Mouse (Mus musculus): ENCODE results near the gene Piezo1. TPM values are rescaled to one million over a fixed set of nuclear protein-coding genes. Genes with fewer than 3 reads are reported as not detected.
A peak's percentile ranks its signal among the peaks of the same experiment; 100 is the strongest.
"Not testable (repeated sequence)": the region's sequence is repeated elsewhere in the genome, so short reads cannot be mapped to it uniquely, and the experiment has no call there.

Gene Piezo1
- polyA plus RNA-seq, 1 experiment from 2014 or later, result 11.9 TPM

DNA sequence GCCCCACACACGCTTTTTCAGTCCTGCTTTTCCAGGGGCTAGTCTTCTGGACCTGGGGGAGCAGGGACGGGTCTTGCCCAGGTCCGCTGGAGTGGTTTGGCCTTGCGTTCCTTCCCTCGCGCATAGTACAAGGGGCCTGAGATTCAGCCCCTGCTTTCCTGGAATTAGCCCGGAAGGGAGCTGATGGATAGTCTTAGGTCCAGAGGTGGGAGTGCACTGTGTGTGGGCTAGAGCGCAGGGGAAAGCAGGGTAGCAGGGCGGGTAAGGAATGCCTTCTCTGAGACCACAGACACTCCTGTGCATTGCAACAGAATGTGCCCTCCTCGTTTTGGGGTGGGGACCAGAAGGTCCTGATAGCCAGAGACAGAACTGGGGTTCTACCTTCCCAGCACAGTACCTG, 26.0 kb upstream of the Piezo1 start:
- no peaks in the 10 kb centered on the region for H3K9me3 ChIP-seq
- peak overlapping the region; percentile 70 for H3K4me3 ChIP-seq (replicated peaks)
- peak overlapping the region; percentile 83 for H3K27ac ChIP-seq
- peaks cover 63% of the 10 kb centered on the region for H3K4me1 ChIP-seq (replicated peaks)
- peaks cover 31% of the 10 kb centered on the region for H3K36me3 ChIP-seq
- 35% methylated on average over 10 of the region's 10 CpGs for WGBS
- no peak for ATAC-seq (ENCODE audit: insufficient number of reproducible peaks, insufficient read depth, low FRiP score, low TSS enrichment, low read depth)
- H3K4me2 ChIP-seq, result peak overlapping the region; percentile 87
- H3K9ac ChIP-seq (replicated peaks), result peak overlapping the region; percentile 52
- H3K27me3 ChIP-seq, result no peaks in the 10 kb centered on the region

DNA sequence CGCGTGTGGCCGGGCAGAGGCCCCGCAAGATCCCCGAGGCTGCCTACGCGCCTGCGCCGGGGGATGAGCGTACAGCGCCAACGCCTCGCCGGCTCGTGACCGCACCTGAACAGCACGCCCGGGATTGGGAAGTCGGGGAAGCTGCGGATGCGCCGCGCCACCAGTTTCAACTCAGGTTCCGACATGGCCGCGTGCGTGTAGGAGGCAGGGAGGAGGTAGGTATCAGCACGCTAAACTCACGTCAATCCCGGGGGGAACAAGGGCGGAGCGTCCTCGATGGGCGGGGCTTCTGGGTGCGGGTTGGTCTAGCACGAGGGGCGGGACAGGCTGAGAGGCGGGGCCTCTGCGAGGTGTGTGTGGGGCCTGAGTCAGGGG, 25.5 kb upstream of the Piezo1 start, which contains the start of gene Aprt:
Gene Aprt, minus strand, starts transcription at position 262 of the 375 bp plus-strand sequence.
- H3K36me3 ChIP-seq, result peaks cover 36% of the 10 kb centered on the region
- under 1% methylated on average over 38 of the region's 39 CpGs for WGBS
- H3K27me3 ChIP-seq, result no peaks in the 10 kb centered on the region
- H3K4me2 ChIP-seq, result peak within 1 kb of the TSS; percentile 87
- peaks cover 63% of the 10 kb centered on the region for H3K4me1 ChIP-seq (replicated peaks)
- peak; percentile 81 for ATAC-seq (ENCODE audit: insufficient number of reproducible peaks, insufficient read depth, low FRiP score, low TSS enrichment, low read depth)
- peak within 1 kb of the TSS; percentile 70 for H3K4me3 ChIP-seq (replicated peaks)
- H3K9ac ChIP-seq (replicated peaks), result peak within 1 kb of the TSS; percentile 88
- no peaks in the 10 kb centered on the region for H3K9me3 ChIP-seq
- peak within 1 kb of the TSS; percentile 83 for H3K27ac ChIP-seq

DNA sequence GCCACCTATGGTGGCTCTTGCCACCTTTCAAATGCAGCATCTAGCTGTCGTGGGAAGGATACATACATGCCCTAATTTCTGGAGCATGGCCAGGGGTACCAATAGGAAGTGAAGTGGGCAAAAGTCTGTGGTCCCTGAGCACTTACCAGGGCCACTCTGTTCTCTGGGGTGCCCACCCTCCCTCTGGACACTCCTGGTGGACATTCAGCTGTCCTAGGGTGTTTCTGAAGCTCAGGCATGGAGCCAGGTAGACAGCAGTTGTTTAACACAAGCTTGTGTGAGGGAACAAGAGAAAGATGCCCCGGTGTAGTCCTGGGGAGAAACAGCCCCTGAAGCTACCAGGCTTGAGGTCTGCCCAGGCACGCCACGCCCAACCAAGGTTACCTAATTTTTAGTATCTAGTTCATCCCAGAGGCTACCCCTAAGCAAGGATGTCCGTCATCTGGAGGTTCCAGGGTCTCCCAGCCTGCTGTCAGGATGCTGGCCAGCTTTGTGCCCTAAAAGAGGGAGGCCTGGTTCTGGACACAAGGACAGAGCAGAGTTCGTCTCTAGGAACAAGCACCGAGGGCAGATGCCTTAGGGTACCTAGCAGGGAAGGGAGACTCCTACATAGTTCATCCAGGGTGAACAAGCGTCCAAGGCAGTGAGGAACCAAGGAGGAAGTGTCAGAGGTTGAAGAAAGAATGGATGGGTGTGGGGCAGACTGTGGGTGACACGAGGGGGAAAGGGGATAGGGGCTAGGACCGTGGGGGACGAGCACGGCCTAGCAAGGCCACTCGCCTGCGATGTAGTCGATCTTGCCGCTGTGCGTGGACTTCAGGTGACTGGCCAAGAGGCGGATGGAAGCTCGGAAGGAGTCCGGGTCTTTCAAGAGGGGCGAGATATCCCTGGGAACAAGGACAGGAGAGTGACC, 24.9 kb upstream of the Piezo1 start:
- peak; percentile 1; the same call in 1 of the 2 replicates for ATAC-seq (ENCODE audit: insufficient number of reproducible peaks, insufficient read depth, low FRiP score, low TSS enrichment, low read depth)
- H3K27me3 ChIP-seq, result no peaks in the 10 kb centered on the region
- H3K9ac ChIP-seq (replicated peaks), result peak overlapping the region; percentile 88
- H3K27ac ChIP-seq, result peak overlapping the region; percentile 80
- peaks cover 59% of the 10 kb centered on the region for H3K4me1 ChIP-seq (replicated peaks)
- H3K9me3 ChIP-seq, result no peaks in the 10 kb centered on the region
- H3K4me3 ChIP-seq (replicated peaks), result peak overlapping the region; percentile 70
- peaks cover 42% of the 10 kb centered on the region for H3K36me3 ChIP-seq
- H3K4me2 ChIP-seq, result peak overlapping the region; percentile 87
- 20% methylated on average over 21 of the region's 21 CpGs for WGBS

- Histone ChIP-seq H3K9ac (replicated peaks) (0 out of 2 replicates have a peak overlapping the region, but pooled peaks have one; percentile 23), H3K4me1 (replicated peaks) (peaks cover 52% of the 10 kb centered on the region), H3K27ac (no peak overlapping the region), H3K27me3 (no peaks in the 10 kb centered on the region), H3K4me3 (replicated peaks) (peak overlapping the region; percentile 70), H3K9me3 (no peaks in the 10 kb centered on the region), H3K4me2 (peak overlapping the region; percentile 87), H3K36me3 (peaks cover 49% of the 10 kb centered on the region)
- WGBS, result 76% methylated on average over 8 of the region's 8 CpGs
- no peak for ATAC-seq (ENCODE audit: insufficient number of reproducible peaks, insufficient read depth, low FRiP score, low TSS enrichment, low read depth)
Observed at GRCm38 (mm10) chr8:122575286-122575685, 24.2 kb upstream of the Piezo1 start.

GRCm38 (mm10) chr8:122574667-122575251, 23.6 kb upstream of the Piezo1 start:
- H3K9me3 ChIP-seq, result no peaks in the 10 kb centered on the region
- H3K4me2 ChIP-seq, result peak overlapping the region; percentile 87
- H3K4me1 ChIP-seq (replicated peaks), result peaks cover 49% of the 10 kb centered on the region
- ATAC-seq (ENCODE audit: insufficient number of reproducible peaks, insufficient read depth, low FRiP score, low TSS enrichment, low read depth), result no peak
- H3K27me3 ChIP-seq, result no peaks in the 10 kb centered on the region
- H3K27ac ChIP-seq, result 0 out of 2 replicates have a peak overlapping the region, but pooled peaks have one; percentile 8
- 44% methylated on average over 10 of the region's 10 CpGs for WGBS
- H3K36me3 ChIP-seq, result peaks cover 55% of the 10 kb centered on the region
- peak overlapping the region; percentile 70; the same call in 1 of the 2 replicates for H3K4me3 ChIP-seq (replicated peaks)
- 0 out of 2 replicates have a peak overlapping the region, but pooled peaks have one; percentile 18 for H3K9ac ChIP-seq (replicated peaks)

DNA sequence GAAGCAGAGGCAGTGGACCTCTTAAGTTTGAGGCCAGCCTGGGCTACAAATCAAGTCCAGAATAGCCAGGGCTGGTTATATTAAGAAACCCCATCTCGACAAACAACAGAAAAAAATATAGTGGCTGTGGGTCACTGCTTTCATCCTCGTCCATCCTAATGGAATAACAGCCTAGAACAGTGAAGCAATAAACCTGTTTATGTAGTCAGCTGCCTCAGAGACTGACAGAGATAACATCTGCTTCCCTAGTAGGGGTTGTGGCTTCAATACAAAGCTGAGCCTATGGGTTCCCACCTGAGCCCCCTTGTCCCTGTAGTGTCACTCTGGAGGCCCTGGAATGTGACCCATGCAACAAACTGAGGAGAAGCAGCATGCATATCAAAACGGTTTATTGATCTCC, 23.1 kb upstream of the Piezo1 start:
- 0 out of 2 replicates have a peak overlapping the region, but pooled peaks have one; percentile 8 for H3K27ac ChIP-seq
- ATAC-seq (ENCODE audit: insufficient number of reproducible peaks, insufficient read depth, low FRiP score, low TSS enrichment, low read depth), result no peak
- H3K9me3 ChIP-seq, result no peaks in the 10 kb centered on the region
- H3K4me3 ChIP-seq (replicated peaks), result no peak overlapping the region
- H3K4me2 ChIP-seq, result no peak overlapping the region
- H3K36me3 ChIP-seq, result peaks cover 59% of the 10 kb centered on the region
- no peaks in the 10 kb centered on the region for H3K27me3 ChIP-seq
- 50% methylated on average over 3 of the region's 3 CpGs for WGBS
- 0 out of 2 replicates have a peak overlapping the region, but pooled peaks have one; percentile 18 for H3K9ac ChIP-seq (replicated peaks)
- H3K4me1 ChIP-seq (replicated peaks), result peaks cover 49% of the 10 kb centered on the region

- H3K4me3 ChIP-seq (replicated peaks), result no peak overlapping the region
- 0 out of 2 replicates have a peak overlapping the region, but pooled peaks have one; percentile 13 for H3K27ac ChIP-seq
Observed at GRCm38 (mm10) chr8:122573577-122573976, 22.4 kb upstream of the Piezo1 start.

GRCm38 (mm10) chr8:122573176-122573575, 22.0 kb upstream of the Piezo1 start:
- H3K9me3 ChIP-seq; ATAC-seq (ENCODE audit: insufficient number of reproducible peaks, insufficient read depth, low FRiP score, low TSS enrichment, low read depth); H3K9ac ChIP-seq (replicated peaks); H3K27me3 ChIP-seq; H3K4me3 ChIP-seq (replicated peaks); H3K4me2 ChIP-seq: not testable (repeated sequence)
- WGBS, result 52% methylated on average over 4 of the region's 4 CpGs
- peaks cover 63% of the 10 kb centered on the region for H3K36me3 ChIP-seq
- H3K27ac ChIP-seq, result 0 out of 2 replicates have a peak overlapping the region, but pooled peaks have one; percentile 13
- H3K4me1 ChIP-seq (replicated peaks), result peaks cover 45% of the 10 kb centered on the region

More at GRCm38 (mm10) chr8:122573577-122573976, 22.4 kb upstream of the Piezo1 start:
- Histone ChIP-seq H3K9ac (replicated peaks) (no peak overlapping the region), H3K4me2 (no peak overlapping the region), H3K4me1 (replicated peaks) (peaks cover 48% of the 10 kb centered on the region), H3K36me3 (peaks cover 63% of the 10 kb centered on the region), H3K9me3 (no peaks in the 10 kb centered on the region), H3K27me3 (no peaks in the 10 kb centered on the region)
- ATAC-seq (ENCODE audit: insufficient number of reproducible peaks, insufficient read depth, low FRiP score, low TSS enrichment, low read depth), result no peak
- 62% methylated on average over 9 of the region's 9 CpGs for WGBS

DNA sequence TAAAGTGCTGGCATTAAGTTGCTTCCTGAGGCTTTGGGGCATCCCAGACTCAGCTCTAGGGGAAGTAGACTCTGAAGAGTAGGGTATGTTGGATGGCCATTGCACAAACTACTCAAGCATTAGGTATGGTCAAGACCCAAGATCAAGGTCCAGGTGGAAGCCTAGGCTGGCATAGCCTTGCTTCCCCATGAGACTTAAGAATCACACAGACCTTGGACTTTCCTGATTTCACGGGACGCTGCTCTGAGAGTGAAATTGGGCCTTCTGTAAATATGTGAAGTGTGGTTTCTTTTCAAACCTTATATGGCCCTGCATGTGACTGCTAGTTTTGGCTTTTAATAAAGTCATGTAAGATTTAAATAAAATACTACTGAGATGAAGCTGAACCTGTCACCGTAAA, 21.6 kb upstream of the Piezo1 start:
- 94% methylated on average over 3 of the region's 3 CpGs for WGBS
- peaks cover 63% of the 10 kb centered on the region for H3K36me3 ChIP-seq
- H3K9ac ChIP-seq (replicated peaks), result no peak overlapping the region
- no peak overlapping the region for H3K4me2 ChIP-seq
- no peak for ATAC-seq (ENCODE audit: insufficient number of reproducible peaks, insufficient read depth, low FRiP score, low TSS enrichment, low read depth)
- H3K4me1 ChIP-seq (replicated peaks), result peaks cover 45% of the 10 kb centered on the region
- H3K27me3 ChIP-seq, result no peaks in the 10 kb centered on the region
- H3K27ac ChIP-seq, result no peak overlapping the region
- H3K9me3 ChIP-seq, result no peaks in the 10 kb centered on the region
- no peak overlapping the region for H3K4me3 ChIP-seq (replicated peaks)

DNA sequence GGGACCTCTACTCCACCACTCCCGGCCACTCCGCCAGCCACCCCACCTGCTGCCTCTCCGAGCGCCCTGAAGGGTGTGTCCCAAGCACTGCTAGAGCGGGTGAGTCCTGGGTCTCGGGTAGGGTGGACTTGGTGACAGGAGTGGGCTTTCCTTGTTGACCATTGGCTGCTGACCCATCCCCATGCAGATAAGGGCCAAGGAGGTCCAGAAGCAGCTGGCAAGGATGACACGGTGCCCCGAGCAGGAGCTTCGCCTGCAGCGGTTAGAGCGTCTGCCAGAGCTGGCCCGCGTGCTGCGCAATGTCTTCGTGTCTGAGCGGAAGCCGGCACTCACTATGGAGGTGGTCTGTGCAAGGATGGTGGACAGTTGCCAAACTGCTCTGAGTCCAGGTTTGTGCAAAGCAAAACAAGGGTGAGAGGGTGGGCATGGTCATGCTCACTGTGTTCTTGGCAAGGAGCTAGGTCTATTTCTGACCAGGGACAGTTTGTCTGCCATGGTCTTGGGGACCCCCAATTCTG, 20.7 kb upstream of the Piezo1 start:
- Histone ChIP-seq H3K4me3 (replicated peaks) (no peak overlapping the region), H3K4me1 (replicated peaks) (peaks cover 43% of the 10 kb centered on the region), H3K4me2 (no peak overlapping the region), H3K9me3 (no peaks in the 10 kb centered on the region), H3K36me3 (peaks cover 63% of the 10 kb centered on the region), H3K27ac (no peak overlapping the region), H3K27me3 (no peaks in the 10 kb centered on the region), H3K9ac (replicated peaks) (0 out of 2 replicates have a peak overlapping the region, but pooled peaks have one; percentile 18)
- 94% methylated on average over 17 of the region's 17 CpGs for WGBS
- ATAC-seq (ENCODE audit: insufficient number of reproducible peaks, insufficient read depth, low FRiP score, low TSS enrichment, low read depth), result no peak

- H3K9ac ChIP-seq (replicated peaks), result no peak overlapping the region
- no peak overlapping the region for H3K4me3 ChIP-seq (replicated peaks)
Observed at GRCm38 (mm10) chr8:122571153-122571552, 20.0 kb upstream of the Piezo1 start.

More at GRCm38 (mm10) chr8:122571153-122571552, 20.0 kb upstream of the Piezo1 start:
- 92% methylated on average over 11 of the region's 11 CpGs for WGBS
- H3K9me3 ChIP-seq, result no peaks in the 10 kb centered on the region
- H3K36me3 ChIP-seq, result peaks cover 63% of the 10 kb centered on the region
- no peaks in the 10 kb centered on the region for H3K27me3 ChIP-seq
- H3K27ac ChIP-seq, result no peak overlapping the region
- ATAC-seq (ENCODE audit: insufficient number of reproducible peaks, insufficient read depth, low FRiP score, low TSS enrichment, low read depth), result no peak
- peaks cover 47% of the 10 kb centered on the region for H3K4me1 ChIP-seq (replicated peaks)
- H3K4me2 ChIP-seq, result no peak overlapping the region

All from limb, embryonic 12.5 days (tissue).